Mouse (Mus musculus) forebrain, postnatal 0 days (tissue): ENCODE measurements around the gene Ddx23. TPM values are rescaled to one million over a fixed set of nuclear protein-coding genes. Genes with fewer than 3 reads are reported as not detected.

ENCODE experiments used
- ATAC-seq: fragments of 200-750 bp; cut with Nextera tagmentation; 2 replicates; pipeline ENCODE4 v1.8.0; 2017; ENCODE audit warnings: mild to moderate bottlenecking, moderate library complexity
- DNase-seq: peaks from one replicate; pipeline ENCODE4 v3.0.0-alpha.2; 2015
- H3K27ac ChIP-seq: fragments of 300-500 bp; sonication (generic); 2 replicates; pipeline ENCODE4 v1.5.1; 2014; ENCODE audit warnings: low read depth, mild to moderate bottlenecking, antibody characterized with exemption, low read length, moderate library complexity, mixed read lengths
- H3K27me3 ChIP-seq: fragments of 300-500 bp; sonication (generic); 2 replicates; pipeline ENCODE4 v1.6.1; 2014; ENCODE audit warnings: mild to moderate bottlenecking, low read length, mixed read lengths; ENCODE audit not compliant: insufficient read depth
- H3K36me3 ChIP-seq: fragments of 300-500 bp; sonication (generic); 2 replicates; pipeline ENCODE4 v1.6.1; 2014; ENCODE audit warnings: mild to moderate bottlenecking, moderate library complexity; ENCODE audit not compliant: insufficient read depth
- H3K4me1 ChIP-seq: fragments of 300-500 bp; sonication (generic); 2 replicates; pipeline ENCODE4 v1.6.1; 2014; ENCODE audit warnings: antibody characterized with exemption; ENCODE audit not compliant: insufficient read depth
- H3K4me2 ChIP-seq: fragments of 300-500 bp; sonication (generic); 2 replicates; pipeline ENCODE4 v1.6.1; 2014; ENCODE audit warnings: low read depth, mild to moderate bottlenecking, moderate library complexity
- H3K4me3 ChIP-seq: fragments of 300-500 bp; sonication (generic); 2 replicates; pipeline ENCODE4 v1.5.1; 2014; ENCODE audit warnings: low read depth, low read length, mixed read lengths
- H3K9ac ChIP-seq: fragments of 300-500 bp; sonication (generic); 2 replicates; pipeline ENCODE4 v1.6.1; 2014; ENCODE audit warnings: mild to moderate bottlenecking
- H3K9me3 ChIP-seq: fragments of 300-500 bp; sonication (generic); 2 replicates; pipeline ENCODE4 v1.6.1; 2016; ENCODE audit warnings: low read length
- CTCF ChIP-seq: sonication (generic); IDR thresholded peaks from 2 replicates; pipeline ENCODE4 v1.5.1; 2016; ENCODE audit warnings: antibody characterized with exemption, control low read depth, low read depth
- WGBS: fragments of 180-500 bp; shearing (Covaris S2); extraction: QIAGEN DNeasy Blood & Tissue Kit; methylation state at CpG from one replicate; pipeline ENCODE4 v1.1.7; 2014; 5-methylcytosine and 5-hydroxymethylcytosine counted together
- polyA plus RNA-seq: library from polyadenylated mRNA; unstranded; fragments of >200 nt; fragmentation: Nextera tagmentation; extraction: Ambion mirVana; gene quantifications from 2 replicates; pipeline ENCODE4 v1.2.1, GENCODE M21; 2015
- total RNA-seq: library from RNA; depleted of rRNA; stranded (reverse); fragments of >200 nt; gene quantifications from 2 replicates; pipeline ENCODE4 v1.2.3, GENCODE M21; 2014; rRNA removed

Ddx23 gene
- total and polyA plus RNA-seq, 2 experiments from 2014 or later = 13.8 to 70.6 TPM

DNA sequence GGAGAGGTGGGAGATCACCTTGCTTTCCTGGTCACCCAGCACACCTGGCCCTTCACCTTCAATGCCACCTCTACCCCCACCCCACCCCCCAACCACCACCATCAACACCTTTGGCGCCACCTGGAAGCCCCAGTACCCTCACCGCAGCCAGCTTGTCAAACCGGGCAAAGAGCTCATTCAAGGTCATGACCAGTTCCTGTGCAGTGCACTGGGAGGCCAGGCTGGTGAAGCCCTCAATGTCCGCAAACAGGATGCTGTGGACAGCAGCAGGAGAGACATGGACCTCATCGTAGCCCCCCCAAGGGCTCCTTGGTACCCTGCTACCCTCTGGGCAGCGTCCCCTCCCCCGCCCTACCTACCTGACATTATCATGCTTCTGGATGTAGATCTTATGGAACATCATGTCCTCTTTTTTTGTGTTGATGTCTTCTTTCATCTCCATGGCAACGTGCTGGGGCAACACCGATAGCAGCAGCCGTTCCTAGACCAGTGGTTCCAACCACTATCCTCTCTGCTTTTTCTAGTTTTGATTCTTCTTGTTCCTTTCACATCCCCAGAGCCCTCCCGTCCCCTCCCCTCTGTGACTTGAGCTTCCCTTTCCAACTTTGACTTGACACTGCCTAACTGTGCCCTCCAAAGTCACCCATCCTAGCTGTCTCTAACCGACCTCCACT lies 62.5 kb downstream of the Ddx23 start:
- WGBS = 82% methylated on average over 12 of the region's 12 CpGs
- no peak for TF ChIP-seq CTCF
- H3K4me3 ChIP-seq = no peak overlapping the region
- peaks cover 73% of the 10 kb centered on the region for H3K36me3 ChIP-seq
- no peaks in the 10 kb centered on the region for H3K4me1 ChIP-seq
- H3K27ac ChIP-seq = no peak overlapping the region
- no peaks in the 10 kb centered on the region for H3K27me3 ChIP-seq
- H3K9ac ChIP-seq = no peak overlapping the region
- H3K9me3 ChIP-seq = no peaks in the 10 kb centered on the region
- ATAC-seq (no peak), DNase-seq (no peak)
- no peak overlapping the region for H3K4me2 ChIP-seq

GRCm38 (mm10) chr15:98596609-98597008 lies 66.1 kb downstream of the Ddx23 start:
- WGBS = 93% methylated on average over 14 of the region's 14 CpGs
- Histone ChIP-seq H3K36me3 (peaks cover 88% of the 10 kb centered on the region), H3K4me3 (no peak overlapping the region), H3K27ac (no peak overlapping the region), H3K4me2 (no peak overlapping the region), H3K4me1 (no peaks in the 10 kb centered on the region), H3K9ac (no peak overlapping the region), H3K9me3 (no peaks in the 10 kb centered on the region), H3K27me3 (no peaks in the 10 kb centered on the region)
- no peak for TF ChIP-seq CTCF
- DNase-seq (no peak), ATAC-seq (no peak)

Other genes starting within 250 kb of the Ddx23 start
- not detected in 2 replicates for gene Olfr282, start 231.7 kb downstream of the Ddx23 start, total RNA-seq
- gene Olfr282, start 231.7 kb downstream of the Ddx23 start, polyA plus RNA-seq = not detected in 2 replicates
- not detected in 2 replicates for gene Olfr281, start 210.3 kb downstream of the Ddx23 start, total RNA-seq
- not detected in 2 replicates for gene Olfr281, start 210.3 kb downstream of the Ddx23 start, polyA plus RNA-seq
- not detected in 2 replicates for gene OR5BS1P, start 193.0 kb downstream of the Ddx23 start, total RNA-seq
- gene OR5BS1P, start 193.0 kb downstream of the Ddx23 start, polyA plus RNA-seq = not detected in 2 replicates
- gene Lalba, start 180.2 kb downstream of the Ddx23 start, total RNA-seq = not detected in 2 replicates
- not detected in 2 replicates for gene Lalba, start 180.2 kb downstream of the Ddx23 start, polyA plus RNA-seq
- not detected in 2 replicates for gene Olfr279, start 170.5 kb downstream of the Ddx23 start, total RNA-seq
- not detected in 2 replicates for gene Olfr279, start 170.5 kb downstream of the Ddx23 start, polyA plus RNA-seq
- 69.9 and 74.1 TPM in 2 replicates for gene Kansl2, start 128.6 kb downstream of the Ddx23 start, total RNA-seq
- 109 and 110 TPM in 2 replicates for gene Kansl2, start 128.6 kb downstream of the Ddx23 start, polyA plus RNA-seq
- 51.1 and 52.0 TPM in 2 replicates for gene Ccnt1, start 92.0 kb downstream of the Ddx23 start, total RNA-seq
- gene Ccnt1, start 92.0 kb downstream of the Ddx23 start, polyA plus RNA-seq = 35.5 and 47.0 TPM in 2 replicates
- not detected in 2 replicates for gene 4930415O20Rik, start 91.9 kb downstream of the Ddx23 start, total RNA-seq
- 0.51 TPM in 1 of 2 replicates, not detected in the other for gene 4930415O20Rik, start 91.9 kb downstream of the Ddx23 start, polyA plus RNA-seq
- 39.2 and 42.3 TPM in 2 replicates for gene Adcy6, start 52.8 kb downstream of the Ddx23 start, total RNA-seq
- 1.9 and 5.4 TPM in 2 replicates for gene Adcy6, start 52.8 kb downstream of the Ddx23 start, polyA plus RNA-seq
- gene Cacnb3, start 32.1 kb downstream of the Ddx23 start, total RNA-seq = 191 and 201 TPM in 2 replicates
- gene Cacnb3, start 32.1 kb downstream of the Ddx23 start, polyA plus RNA-seq = 133 and 139 TPM in 2 replicates
- gene Rnd1, start 14.6 kb upstream of the Ddx23 start, total RNA-seq = 34.1 and 56.6 TPM in 2 replicates
- 20.9 and 24.1 TPM in 2 replicates for gene Rnd1, start 14.6 kb upstream of the Ddx23 start, polyA plus RNA-seq
- gene Ccdc65, start 45.3 kb upstream of the Ddx23 start, total RNA-seq = 6.1 and 8.2 TPM in 2 replicates
- 5.6 and 10.5 TPM in 2 replicates for gene Ccdc65, start 45.3 kb upstream of the Ddx23 start, polyA plus RNA-seq
- gene Fkbp11, start 65.3 kb upstream of the Ddx23 start, total RNA-seq = 0.90 and 2.9 TPM in 2 replicates
- 5.2 and 5.3 TPM in 2 replicates for gene Fkbp11, start 65.3 kb upstream of the Ddx23 start, polyA plus RNA-seq
- 99.6 and 116 TPM in 2 replicates for gene Arf3, start 100.3 kb upstream of the Ddx23 start, total RNA-seq
- 62.5 and 104 TPM in 2 replicates for gene Arf3, start 100.3 kb upstream of the Ddx23 start, polyA plus RNA-seq
- gene Wnt10b, start 115.3 kb upstream of the Ddx23 start, total RNA-seq = 0.31 and 1.1 TPM in 2 replicates
- gene Wnt10b, start 115.3 kb upstream of the Ddx23 start, polyA plus RNA-seq = not detected in 2 replicates
- gene Wnt1, start 127.0 kb upstream of the Ddx23 start, total RNA-seq = not detected in 2 replicates
- 0.33 and 0.35 TPM in 2 replicates for gene Wnt1, start 127.0 kb upstream of the Ddx23 start, polyA plus RNA-seq
- 36.3 and 49.6 TPM in 2 replicates for gene Ddn, start 146.6 kb upstream of the Ddx23 start, total RNA-seq
- gene Ddn, start 146.6 kb upstream of the Ddx23 start, polyA plus RNA-seq = 2.2 TPM in 2 replicates
- gene Prkag1, start 168.6 kb upstream of the Ddx23 start, total RNA-seq = 46.5 and 48.3 TPM in 2 replicates
- gene Prkag1, start 168.6 kb upstream of the Ddx23 start, polyA plus RNA-seq = 55.0 and 58.4 TPM in 2 replicates
- gene Kmt2d, start 208.3 kb upstream of the Ddx23 start, total RNA-seq = 22.7 and 25.8 TPM in 2 replicates
- gene Kmt2d, start 208.3 kb upstream of the Ddx23 start, polyA plus RNA-seq = 2.9 and 6.2 TPM in 2 replicates
- gene Rhebl1, start 231.6 kb upstream of the Ddx23 start, total RNA-seq = 16.5 and 20.7 TPM in 2 replicates
- 34.1 and 37.5 TPM in 2 replicates for gene Rhebl1, start 231.6 kb upstream of the Ddx23 start, polyA plus RNA-seq
- gene Dhh, start 235.6 kb upstream of the Ddx23 start, total RNA-seq = 0.15 and 0.76 TPM in 2 replicates
- 0.25 and 0.58 TPM in 2 replicates for gene Dhh, start 235.6 kb upstream of the Ddx23 start, polyA plus RNA-seq